Mouse (Mus musculus) liver, postnatal 0 days (tissue): ENCODE results near the gene Arrdc2. TPM values are rescaled to one million over a fixed set of nuclear protein-coding genes. Genes with fewer than 3 reads are reported as not detected.

ENCODE experiments used
- ATAC-seq: fragments of 200-750 bp; cut with Nextera tagmentation; 2 replicates; pipeline ENCODE4 v1.8.0; 2017; ENCODE audit warnings: mild to moderate bottlenecking, moderate library complexity
- DNase-seq: peaks from one replicate; pipeline ENCODE4 v3.0.0-alpha.2; 2016
- H3K27ac ChIP-seq: fragments of 300-500 bp; sonication (generic); 2 replicates; pipeline ENCODE4 v1.5.1; 2014; ENCODE audit warnings: antibody characterized with exemption, moderate library complexity, mild to moderate bottlenecking, low read depth
- H3K27me3 ChIP-seq: fragments of 300-500 bp; sonication (generic); 2 replicates; pipeline ENCODE4 v1.6.1; 2014; ENCODE audit warnings: low read length, control low read depth, mixed read lengths; ENCODE audit not compliant: insufficient read depth
- H3K36me3 ChIP-seq: fragments of 300-500 bp; sonication (generic); replicated peaks from 2 replicates; pipeline ENCODE4 v1.6.1; 2014; ENCODE audit warnings: mild to moderate bottlenecking, control low read depth, low read length, moderate library complexity, mixed read lengths; ENCODE audit not compliant: insufficient read depth
- H3K4me1 ChIP-seq: fragments of 300-500 bp; sonication (generic); 2 replicates; pipeline ENCODE4 v1.6.1; 2014; ENCODE audit warnings: antibody characterized with exemption, mild to moderate bottlenecking, control low read depth; ENCODE audit not compliant: insufficient read depth
- H3K4me2 ChIP-seq: fragments of 300-500 bp; sonication (generic); 2 replicates; pipeline ENCODE4 v1.6.1; 2014; ENCODE audit warnings: low read depth, mild to moderate bottlenecking, low read length, moderate library complexity, mixed read lengths
- H3K4me3 ChIP-seq: fragments of 300-500 bp; sonication (generic); 2 replicates; pipeline ENCODE4 v1.5.1; 2014; ENCODE audit warnings: low read depth, low read length
- H3K9ac ChIP-seq: fragments of 300-500 bp; sonication (generic); replicated peaks from 2 replicates; pipeline ENCODE4 v1.6.1; 2014; ENCODE audit warnings: mild to moderate bottlenecking, moderate library complexity
- H3K9me3 ChIP-seq: fragments of 300-500 bp; sonication (generic); 2 replicates; pipeline ENCODE4 v1.6.1; 2016; ENCODE audit warnings: mild to moderate bottlenecking, control low read depth, low read length, mixed read lengths
- CTCF ChIP-seq: sonication (generic); IDR thresholded peaks from 2 replicates; pipeline ENCODE4 v1.5.1; 2016; ENCODE audit warnings: antibody characterized with exemption, low read depth
- EP300 ChIP-seq: IDR thresholded peaks from 2 replicates; pipeline ENCODE4 v1.6.1; 2016; ENCODE audit warnings: antibody characterized with exemption, low read depth, mild to moderate bottlenecking
- WGBS: fragments of 180-500 bp; shearing (Covaris S2); extraction: QIAGEN DNeasy Blood & Tissue Kit; methylation state at CpG from one replicate; pipeline ENCODE4 v1.1.7; 2014; ENCODE audit not compliant: insufficient replicate concordance; 5-methylcytosine and 5-hydroxymethylcytosine counted together
- polyA plus RNA-seq: library from polyadenylated mRNA; unstranded; fragments of >200 nt; fragmentation: Nextera tagmentation; extraction: Ambion mirVana; gene quantifications from 2 replicates; pipeline ENCODE4 v1.2.1, GENCODE M21; 2015

Arrdc2 gene
- polyA plus RNA-seq, 1 experiment from 2014 or later, result 6.1 TPM

DNA sequence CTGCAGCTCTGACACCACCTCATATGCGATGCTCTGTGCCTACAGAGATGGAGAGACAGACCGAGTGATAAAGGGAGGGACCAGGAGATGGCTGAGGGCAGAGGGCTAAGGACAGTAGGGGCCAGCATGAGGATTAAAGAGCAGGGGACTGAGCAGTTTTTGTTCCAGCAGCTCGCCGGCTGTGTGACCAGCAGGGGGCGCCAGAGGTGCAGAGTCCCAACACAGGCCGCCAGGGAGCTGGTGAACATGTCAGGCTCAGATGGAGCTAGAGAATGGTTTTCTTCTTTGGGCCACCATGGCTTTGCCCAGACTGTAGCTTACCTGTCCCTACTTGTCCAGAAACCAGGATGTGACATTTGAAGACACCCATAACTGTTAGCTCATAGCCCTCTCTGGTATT is 5.0 kb upstream of the Arrdc2 start:
- H3K9ac ChIP-seq, result peak overlapping the region; percentile 31

DNA sequence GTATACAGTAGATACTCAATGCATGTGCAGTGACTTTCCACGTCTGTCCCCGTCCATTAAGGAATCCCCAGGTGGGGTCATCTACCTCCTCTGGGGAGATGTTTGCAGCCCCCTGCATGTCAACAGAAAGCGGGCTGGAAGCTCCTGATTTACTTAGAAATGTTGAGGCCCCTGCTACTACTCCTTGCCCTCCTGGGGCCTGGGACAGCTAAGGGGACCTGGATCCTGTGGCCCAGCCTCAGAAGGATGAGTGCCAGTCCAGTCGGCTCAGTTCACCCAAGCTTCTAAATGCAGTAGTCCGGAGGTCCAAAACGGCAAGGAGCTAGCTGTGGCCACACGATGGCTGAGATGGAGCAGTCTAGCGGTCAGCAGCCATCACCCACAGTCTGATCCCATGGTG is 4.4 kb upstream of the Arrdc2 start:
- ATAC-seq (no peak), DNase-seq (no peak)
- Histone ChIP-seq H3K9me3 (no peaks in the 10 kb centered on the region), H3K36me3 (no peaks in the 10 kb centered on the region), H3K4me3 (no peak overlapping the region), H3K9ac (peak overlapping the region; percentile 39), H3K4me2 (peak overlapping the region; percentile 58; the same call in 1 of the 2 replicates), H3K27me3 (peaks cover 8% of the 10 kb centered on the region; the same call in 1 of the 2 replicates), H3K4me1 (peaks cover 27% of the 10 kb centered on the region), H3K27ac (peak overlapping the region; percentile 94)
- 75% methylated on average over 8 of the region's 8 CpGs for WGBS
- TF ChIP-seq CTCF (no peak), EP300 (no peak)

More for the DNA sequence above, 5.0 kb upstream of the Arrdc2 start:
- 1% methylated on average over 6 of the region's 6 CpGs for WGBS
- ATAC-seq (no peak), DNase-seq (peak; percentile 96)
- peaks cover 27% of the 10 kb centered on the region for H3K4me1 ChIP-seq
- H3K9me3 ChIP-seq, result no peaks in the 10 kb centered on the region
- H3K4me2 ChIP-seq, result peak overlapping the region; percentile 38; the same call in 1 of the 2 replicates
- TF ChIP-seq EP300 (no peak), CTCF (peak; percentile 99)
- H3K4me3 ChIP-seq, result no peak overlapping the region
- H3K36me3 ChIP-seq, result no peaks in the 10 kb centered on the region
- peak overlapping the region; percentile 94 for H3K27ac ChIP-seq
- H3K27me3 ChIP-seq, result peaks cover 8% of the 10 kb centered on the region; the same call in 1 of the 2 replicates

DNA sequence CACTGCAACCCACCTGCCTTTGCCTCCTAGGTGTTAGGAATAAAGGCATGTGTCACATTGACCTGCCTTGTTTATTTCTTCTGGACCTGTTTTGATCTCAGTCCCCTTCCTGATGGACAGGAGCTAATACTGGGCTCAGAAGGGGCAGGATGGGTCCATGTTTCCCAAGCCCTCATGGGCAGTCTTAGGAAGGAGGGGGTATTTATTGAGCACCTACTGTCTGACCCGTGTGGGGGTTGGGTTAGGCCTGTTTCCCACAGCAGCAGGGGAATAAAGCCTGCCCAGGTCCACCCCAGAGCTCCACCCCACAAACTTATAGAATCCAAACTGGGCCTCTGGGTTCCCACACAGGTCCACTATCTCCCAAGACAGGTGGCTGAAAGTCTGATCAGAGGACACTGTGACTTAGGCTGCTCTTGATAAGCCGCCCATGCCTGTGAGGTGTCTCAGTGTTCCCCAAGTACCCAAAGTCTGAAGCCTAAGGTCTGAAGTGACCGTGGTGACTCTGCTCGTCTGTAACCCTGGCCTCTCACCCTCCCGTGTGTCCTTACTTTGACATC is 3.8 kb upstream of the Arrdc2 start:
- H3K36me3 ChIP-seq, result no peaks in the 10 kb centered on the region
- peak overlapping the region; percentile 58 for H3K9ac ChIP-seq
- H3K4me2 ChIP-seq, result peak overlapping the region; percentile 58
- TF ChIP-seq CTCF (no peak), EP300 (peak; percentile 94)
- peak overlapping the region; percentile 94 for H3K27ac ChIP-seq
- DNase-seq (peak; percentile 60), ATAC-seq (peak; percentile 7)
- H3K27me3 ChIP-seq, result peaks cover 6% of the 10 kb centered on the region; the same call in 1 of the 2 replicates
- peaks cover 32% of the 10 kb centered on the region for H3K4me1 ChIP-seq
- 54% methylated on average over 5 of the region's 5 CpGs for WGBS
- peak overlapping the region; percentile 9; the same call in 1 of the 2 replicates for H3K4me3 ChIP-seq
- no peaks in the 10 kb centered on the region for H3K9me3 ChIP-seq

DNA sequence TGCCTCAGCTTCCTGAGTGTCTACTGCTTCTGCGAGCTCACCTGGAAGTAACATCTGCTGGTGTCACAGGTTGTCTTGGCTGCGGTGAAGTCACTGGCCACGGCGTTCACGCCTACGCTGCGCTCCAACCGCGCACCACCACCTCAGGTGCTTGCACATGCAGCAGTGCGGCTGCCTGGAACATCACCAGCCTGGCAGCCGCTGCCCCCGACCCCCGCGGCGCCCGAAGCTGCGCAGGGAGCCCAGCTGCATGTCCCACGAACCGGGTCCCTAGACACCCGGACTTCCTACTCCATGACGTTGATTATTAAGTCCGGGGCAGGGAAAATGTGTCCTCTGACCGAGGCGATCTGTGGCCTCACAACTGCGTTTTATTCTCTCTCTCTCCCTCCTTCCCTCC is 3.0 kb upstream of the Arrdc2 start:
- H3K4me3 ChIP-seq, result peak overlapping the region; percentile 40
- peaks cover 5% of the 10 kb centered on the region; the same call in 1 of the 2 replicates for H3K27me3 ChIP-seq
- peak overlapping the region; percentile 58 for H3K9ac ChIP-seq
- WGBS, result 76% methylated on average over 25 of the region's 25 CpGs
- H3K4me2 ChIP-seq, result peak overlapping the region; percentile 58
- H3K36me3 ChIP-seq, result no peaks in the 10 kb centered on the region
- peaks cover 36% of the 10 kb centered on the region for H3K4me1 ChIP-seq
- H3K9me3 ChIP-seq, result no peaks in the 10 kb centered on the region
- DNase-seq (no peak), ATAC-seq (no peak)
- TF ChIP-seq CTCF (no peak), EP300 (no peak)
- peak overlapping the region; percentile 94 for H3K27ac ChIP-seq

DNA sequence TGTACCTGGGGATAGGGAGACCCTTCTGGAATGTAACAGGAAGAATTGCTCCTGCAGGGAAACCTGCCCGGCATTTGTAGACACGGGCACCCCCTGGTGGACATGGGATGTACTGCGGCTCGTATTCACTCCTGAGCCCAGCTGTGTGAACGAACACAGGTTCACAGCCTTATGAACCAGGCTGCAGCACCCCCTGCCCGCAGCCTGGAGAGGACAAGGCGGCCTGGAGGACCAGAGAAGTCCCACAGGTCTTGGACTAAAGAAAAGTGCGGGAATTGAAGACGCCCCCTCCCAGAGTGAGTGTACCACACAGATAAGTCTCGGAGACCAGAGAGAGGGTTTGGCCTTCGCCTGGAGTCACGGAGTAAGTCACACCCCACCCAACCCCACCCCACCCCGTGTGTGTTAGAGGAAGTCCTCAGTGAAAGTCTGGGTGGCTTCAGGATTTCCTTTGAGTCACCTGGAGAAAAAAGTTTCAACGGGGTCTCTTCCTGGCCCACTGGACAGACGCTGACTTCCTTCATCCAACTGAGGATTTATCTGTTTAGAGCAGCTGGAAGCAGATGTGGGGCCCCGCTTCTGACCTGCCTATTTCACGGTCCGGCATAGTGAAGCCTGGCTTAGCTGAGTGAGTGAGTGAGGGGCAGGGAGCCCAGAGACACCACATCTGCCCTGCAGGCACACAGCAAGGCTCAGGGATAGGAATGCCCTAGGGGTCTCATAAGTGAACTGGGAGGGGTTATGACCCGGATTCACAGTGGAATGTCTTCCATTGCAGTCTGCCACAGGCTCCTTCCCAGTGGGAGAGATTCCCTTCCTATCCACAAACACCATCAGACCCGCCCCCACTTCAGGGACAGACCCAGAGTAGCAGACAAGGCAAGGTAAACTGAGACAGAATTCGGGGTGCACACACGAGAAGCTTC is 1.9 kb upstream of the Arrdc2 start:
- Histone ChIP-seq H3K9ac (peak overlapping the region; percentile 58), H3K4me3 (peak overlapping the region; percentile 40), H3K27ac (peak overlapping the region; percentile 94), H3K27me3 (no peaks in the 10 kb centered on the region), H3K4me1 (peaks cover 36% of the 10 kb centered on the region), H3K4me2 (peak overlapping the region; percentile 58), H3K9me3 (no peaks in the 10 kb centered on the region), H3K36me3 (peaks cover 5% of the 10 kb centered on the region)
- peak; percentile 99 for TF ChIP-seq CTCF
- TF ChIP-seq EP300, result peak; percentile 5; the same call in 1 of the 2 replicates
- 22% methylated on average over 22 of the region's 22 CpGs for WGBS
- ATAC-seq, result no peak
- DNase-seq, result peak; percentile 95

DNA sequence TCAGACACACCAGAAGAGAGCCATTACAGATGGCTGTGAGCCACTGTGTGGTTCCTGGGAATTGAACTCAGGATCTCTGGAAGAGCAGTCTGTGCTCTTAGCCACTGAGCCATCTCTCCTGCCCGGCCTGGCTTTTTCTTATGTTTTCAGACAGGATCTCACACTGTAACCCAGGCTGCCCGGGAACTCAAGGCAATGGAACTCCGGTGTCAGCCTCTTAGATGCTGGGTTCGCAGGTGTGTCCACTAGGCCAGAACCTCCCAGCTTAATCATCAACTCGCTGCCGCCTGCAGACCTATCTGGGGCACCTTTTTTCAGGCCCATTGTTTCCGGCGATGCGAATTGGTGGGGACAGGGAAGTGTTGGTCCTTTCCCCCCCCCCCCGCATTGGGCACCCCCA is 1.1 kb upstream of the Arrdc2 start:
- 38% methylated on average over 10 of the region's 10 CpGs for WGBS
- Histone ChIP-seq H3K9me3 (no peaks in the 10 kb centered on the region), H3K36me3 (peaks cover 9% of the 10 kb centered on the region), H3K4me1 (peaks cover 39% of the 10 kb centered on the region), H3K9ac (0 out of 2 replicates have a peak overlapping the region, but pooled peaks have one; percentile 58), H3K27ac (peak overlapping the region; percentile 94), H3K27me3 (no peaks in the 10 kb centered on the region), H3K4me2 (peak overlapping the region; percentile 58), H3K4me3 (peak overlapping the region; percentile 40)
- no peak for ATAC-seq
- TF ChIP-seq CTCF (no peak), EP300 (0 out of 2 replicates have a peak, but pooled peaks have one; percentile 6)
- DNase-seq, result no peak
